Mouse (Mus musculus): ENCODE results near the gene Gtf2h1.
"Not testable (repeated sequence)": the region's sequence is repeated elsewhere in the genome, so short reads cannot be mapped to it uniquely, and the experiment has no call there.

The Gtf2h1 gene

GRCm38 (mm10) chr7:46795287-46796205, at the start of gene Gtf2h1, which contains the start of gene Hps5:
Gene Gtf2h1, plus strand, starts transcription at chr7:46796103.
Gene Hps5, minus strand, starts transcription at chr7:46796064.
- peak; percentile 95 for DNase-seq (ENCODE audit: low read depth, low spot score)

- DNase-seq (ENCODE audit: low read depth, low spot score), result peak; percentile 81
Measured at GRCm38 (mm10) chr7:46746381-46746780, 49.5 kb upstream of the Gtf2h1 start.

GRCm38 (mm10) chr7:46748459-46748858, 47.4 kb upstream of the Gtf2h1 start:
- DNase-seq (ENCODE audit: low read depth, low spot score), result peak; percentile 58

GRCm38 (mm10) chr7:46751490-46751889, 44.4 kb upstream of the Gtf2h1 start, which contains the start of gene Saa2:
Gene Saa2, plus strand, starts transcription at chr7:46751790.
- no peak for DNase-seq (ENCODE audit: low read depth, low spot score)

GRCm38 (mm10) chr7:46761049-46761795, 34.7 kb upstream of the Gtf2h1 start:
- DNase-seq (ENCODE audit: low read depth, low spot score), result peak; percentile 18

GRCm38 (mm10) chr7:46762601-46763000, 33.3 kb upstream of the Gtf2h1 start:
- no peak for DNase-seq (ENCODE audit: low read depth, low spot score)

- no peak for DNase-seq (ENCODE audit: low read depth, low spot score)
Measured at GRCm38 (mm10) chr7:46764672-46765071, 31.2 kb upstream of the Gtf2h1 start.

GRCm38 (mm10) chr7:46767371-46767770, 28.5 kb upstream of the Gtf2h1 start:
- DNase-seq (ENCODE audit: low read depth, low spot score), result no peak

- no peak for DNase-seq (ENCODE audit: low read depth, low spot score)
Measured at GRCm38 (mm10) chr7:46768451-46768850, 27.5 kb upstream of the Gtf2h1 start.

- peak; percentile 36 for DNase-seq (ENCODE audit: low read depth, low spot score)
Measured at GRCm38 (mm10) chr7:46770706-46771105, 25.2 kb upstream of the Gtf2h1 start.

GRCm38 (mm10) chr7:46789177-46789849, 6.6 kb upstream of the Gtf2h1 start:
- no peak for DNase-seq (ENCODE audit: low read depth, low spot score)

GRCm38 (mm10) chr7:46793871-46794270, 2.0 kb upstream of the Gtf2h1 start:
- no peak for DNase-seq (ENCODE audit: low read depth, low spot score)

GRCm38 (mm10) chr7:46796206-46796679, 340 bp downstream of the Gtf2h1 start:
- no peak for DNase-seq (ENCODE audit: low read depth, low spot score)

GRCm38 (mm10) chr7:46796779-46797178, 876 bp downstream of the Gtf2h1 start:
- no peak for DNase-seq (ENCODE audit: low read depth, low spot score)

- no peak for DNase-seq (ENCODE audit: low read depth, low spot score)
Measured at GRCm38 (mm10) chr7:46810325-46810724, 14.4 kb downstream of the Gtf2h1 start.

GRCm38 (mm10) chr7:46814012-46814411, 18.1 kb downstream of the Gtf2h1 start:
- DNase-seq (ENCODE audit: low read depth, low spot score), result no peak

- DNase-seq (ENCODE audit: low read depth, low spot score), result not testable (repeated sequence)
Measured at GRCm38 (mm10) chr7:46820876-46821632, 25.2 kb downstream of the Gtf2h1 start.

GRCm38 (mm10) chr7:46827046-46827802, 31.3 kb downstream of the Gtf2h1 start:
- peak; percentile 95 for DNase-seq (ENCODE audit: low read depth, low spot score)

GRCm38 (mm10) chr7:46827803-46828184, 31.9 kb downstream of the Gtf2h1 start:
- no peak for DNase-seq (ENCODE audit: low read depth, low spot score)

GRCm38 (mm10) chr7:46829911-46830310, 34.0 kb downstream of the Gtf2h1 start:
- no peak for DNase-seq (ENCODE audit: low read depth, low spot score)

Measured in skeletal muscle tissue, adult 2 months (tissue).